Mouse (Mus musculus) activated CD4-positive, CD25-positive, alpha-beta regulatory T cell, adult 9 weeks (primary cell): ENCODE measurements around the gene Vmn1r13. TPM values are rescaled to one million over a fixed set of nuclear protein-coding genes. Genes with fewer than 3 reads are reported as not detected.

ENCODE experiments used
- polyA plus RNA-seq: library from polyadenylated mRNA; unstranded; fragments of 100-300 nt; shearing (Covaris generic); gene quantifications from one replicate; pipeline ENCODE4 v1.2.1, GENCODE M21; 2017

Vmn1r13 gene
- 0.24 TPM for polyA plus RNA-seq

DNA sequence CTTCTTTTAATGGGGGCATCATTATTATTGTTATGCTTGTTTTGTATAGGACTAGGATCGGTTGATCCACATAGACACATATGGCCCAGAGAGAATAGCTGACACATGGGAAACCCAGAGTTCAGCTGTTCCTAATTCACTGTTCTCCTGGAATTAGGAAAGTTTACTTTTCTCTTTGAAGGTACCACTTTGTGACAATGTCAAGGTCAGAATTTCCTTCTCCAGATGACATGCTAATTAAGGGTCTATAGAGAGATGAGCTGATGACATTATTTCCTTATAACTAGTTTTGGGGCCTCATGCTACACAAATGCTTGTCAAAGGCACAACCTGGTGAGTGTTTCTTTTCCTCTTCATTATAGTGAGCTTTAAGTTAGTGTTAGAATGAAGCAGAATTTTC is at the start of gene Vmn1r13:
Vmn1r13 (plus strand) TSS at position 301 of the 400 bp plus-strand sequence.

DNA sequence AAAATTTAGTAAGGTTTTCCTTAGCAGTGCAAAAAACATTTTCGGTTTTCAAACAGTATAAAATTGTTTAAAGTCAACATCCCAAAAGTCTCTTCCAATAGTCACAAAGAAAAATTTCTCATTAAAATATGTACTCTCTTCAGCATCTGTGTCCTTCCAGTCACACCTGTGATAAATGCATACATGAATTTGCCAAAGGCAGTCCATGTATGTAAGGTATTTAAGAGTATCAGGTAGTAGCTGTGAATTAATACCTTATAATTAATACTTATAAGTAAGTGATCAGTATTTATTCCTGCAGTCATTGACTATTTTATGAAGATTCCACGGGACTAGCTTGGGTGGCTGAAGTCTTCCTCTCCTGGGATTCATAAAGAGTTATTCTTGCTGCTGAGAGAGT is 46.5 kb upstream of the Vmn1r13 start, which contains the start of gene Vmn1r12:
Vmn1r12 (plus strand) TSS at position 301 of the 400 bp plus-strand sequence.

GRCm38 (mm10) chr6:57231386-57231785 is 28.3 kb downstream of the Vmn1r13 start, which contains the start of gene Vmn1r14:
Gene Vmn1r14, plus strand, starts transcription at chr6:57231686.

GRCm38 (mm10) chr6:57257652-57258051 is 54.6 kb downstream of the Vmn1r13 start, which contains the start of gene Vmn1r15:
Gene Vmn1r15, plus strand, starts transcription at chr6:57257952.

Other genes starting within 250 kb of the Vmn1r13 start
- gene Vmn1r5, start 233.0 kb upstream of the Vmn1r13 start, polyA plus RNA-seq = not detected
- 0.04 TPM for gene Vmn1r6, start 206.0 kb upstream of the Vmn1r13 start, polyA plus RNA-seq
- gene Vmn1r7, start 178.0 kb upstream of the Vmn1r13 start, polyA plus RNA-seq = not detected
- not detected for gene Vmn1r8, start 171.0 kb upstream of the Vmn1r13 start, polyA plus RNA-seq
- gene Vmn1r9, start 136.5 kb upstream of the Vmn1r13 start, polyA plus RNA-seq = not detected
- not detected for gene Vmn1r10, start 93.8 kb upstream of the Vmn1r13 start, polyA plus RNA-seq
- not detected for gene Vmn1r11, start 69.8 kb upstream of the Vmn1r13 start, polyA plus RNA-seq
- gene Vmn1r12, start 46.4 kb upstream of the Vmn1r13 start, polyA plus RNA-seq = not detected
- gene Vmn1r14, start 28.4 kb downstream of the Vmn1r13 start, polyA plus RNA-seq = not detected
- not detected for gene Vmn1r15, start 54.7 kb downstream of the Vmn1r13 start, polyA plus RNA-seq
- not detected for gene Vmn1r16, start 126.2 kb downstream of the Vmn1r13 start, polyA plus RNA-seq
- not detected for gene Vmn1r17, start 160.4 kb downstream of the Vmn1r13 start, polyA plus RNA-seq
- not detected for gene Vmn1r18, start 192.5 kb downstream of the Vmn1r13 start, polyA plus RNA-seq
- not detected for gene Vmn1r19, start 200.5 kb downstream of the Vmn1r13 start, polyA plus RNA-seq
- not detected for gene Vmn1r20, start 225.6 kb downstream of the Vmn1r13 start, polyA plus RNA-seq